Mouse (Mus musculus) liver, adult 2 months (tissue): ENCODE measurements around the gene BC100530.

ENCODE experiments used
- CTCF ChIP-seq: fragments of 200-500 bp; IDR thresholded peaks from 2 replicates; pipeline ENCODE4 v1.5.1; 2011; ENCODE audit warnings: low read depth, low read length, control low read depth
- POLR2A ChIP-seq: fragments of 200-500 bp; IDR thresholded peaks from 2 replicates; pipeline ENCODE4 v1.6.1; 2011; ENCODE audit warnings: low read length, control low read depth; ENCODE audit not compliant: insufficient read depth; ENCODE audit errors: extremely low read depth

DNA sequence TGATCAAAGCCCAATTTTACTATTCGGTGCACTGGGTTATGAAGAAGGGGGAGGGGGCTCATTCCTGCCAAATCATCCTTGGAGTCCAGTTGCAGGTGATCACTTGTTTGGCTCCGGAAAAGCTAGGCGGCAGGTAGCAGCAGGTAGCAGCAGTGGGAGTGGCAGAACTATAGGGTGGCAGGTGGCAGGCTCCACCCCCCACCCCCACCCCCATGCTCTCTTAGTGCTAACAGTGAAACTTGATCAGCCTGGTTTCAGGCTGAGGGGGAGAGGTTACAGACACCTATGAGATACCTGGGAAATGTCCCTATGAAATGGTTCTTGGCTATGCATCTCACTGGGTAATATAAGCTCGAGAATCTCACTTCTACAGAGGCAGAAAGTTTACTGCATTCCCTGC, 21.5 kb upstream of the BC100530 start:
- TF ChIP-seq POLR2A (no peak), CTCF (no peak)
